Mouse (Mus musculus) ES-E14 (cell line): ENCODE measurements around the gene Slc4a3. TPM values are rescaled to one million over a fixed set of nuclear protein-coding genes. Genes with fewer than 3 reads are reported as not detected.

ENCODE experiments used
- DNase-seq: peaks from one replicate; pipeline ENCODE4 v3.0.0-alpha.2; 2013; ENCODE audit warnings: low read depth, low spot score
- H3K27ac ChIP-seq: 2 replicates; pipeline ENCODE4 v1.5.1; 2012; ENCODE audit warnings: low read depth, mild to moderate bottlenecking, low read length, moderate library complexity, mixed read lengths; ENCODE audit not compliant: poor library complexity, insufficient read depth, severe bottlenecking
- H3K36me3 ChIP-seq: 2 replicates; pipeline ENCODE4 v1.6.1; 2012; ENCODE audit warnings: mild to moderate bottlenecking, low read length, moderate library complexity, mixed read lengths; ENCODE audit not compliant: control insufficient read depth, poor library complexity, insufficient read depth, severe bottlenecking
- H3K4me1 ChIP-seq, 2 experiments: fragments of 150-350 bp in 1 of 2; sonication (generic) in 1 of 2; 2 replicates each; pipeline ENCODE4 v1.6.1; 2012; ENCODE audit warnings: low read length in 2 of 2, mild to moderate bottlenecking in 1 of 2, mixed read lengths in 1 of 2; ENCODE audit not compliant: control insufficient read depth in 2 of 2, insufficient read depth in 2 of 2, poor library complexity in 1 of 2
- H3K4me3 ChIP-seq, 2 experiments: fragments of 150-350 bp in 1 of 2; sonication (generic) in 1 of 2; 2 replicates each; pipeline ENCODE4 v1.5.1; 2012; ENCODE audit warnings: low read length in 2 of 2, low read depth in 1 of 2, mild to moderate bottlenecking in 1 of 2, mixed read lengths in 1 of 2; ENCODE audit not compliant: insufficient read depth in 1 of 2, poor library complexity in 1 of 2, severe bottlenecking in 1 of 2
- H3K9ac ChIP-seq: 2 replicates; pipeline ENCODE4 v1.6.1; 2012; ENCODE audit warnings: low read depth, mild to moderate bottlenecking, low read length, mixed read lengths; ENCODE audit not compliant: poor library complexity, insufficient read depth, severe bottlenecking
- H3K9me3 ChIP-seq: fragments of 150-350 bp; sonication (generic); 2 replicates; pipeline ENCODE4 v1.6.1; 2012; ENCODE audit warnings: low read depth, mild to moderate bottlenecking, low read length; ENCODE audit not compliant: control insufficient read depth, insufficient read depth
- CHD2 ChIP-seq: IDR thresholded peaks from 2 replicates; pipeline ENCODE4 v1.6.1; 2014; ENCODE audit warnings: mild to moderate bottlenecking, low read depth, low read length, inconsistent platforms
- HCFC1 ChIP-seq: IDR thresholded peaks from 2 replicates; pipeline ENCODE4 v1.6.1; 2012; ENCODE audit warnings: low read length, inconsistent platforms, borderline replicate concordance; ENCODE audit not compliant: insufficient read depth
- MAFK ChIP-seq: IDR thresholded peaks from 2 replicates; pipeline ENCODE4 v1.6.1; 2014; ENCODE audit warnings: mild to moderate bottlenecking, low read depth, low read length, inconsistent platforms; ENCODE audit not compliant: insufficient read depth
- ZC3H11A ChIP-seq: IDR thresholded peaks from 2 replicates; pipeline ENCODE4 v1.6.1; 2012; ENCODE audit warnings: low read depth, mild to moderate bottlenecking, inconsistent platforms, low read length, borderline replicate concordance
- ZNF384 ChIP-seq: IDR thresholded peaks from 2 replicates; pipeline ENCODE4 v1.6.1; 2012; ENCODE audit warnings: low read depth, low read length, inconsistent platforms
- in situ Hi-C, 2 experiments: fragments of 600-800 bp; cut with MboI; formaldehyde crosslinking; loops; one replicate each; pipeline ENCODE4 v1.15.1; 2025; ENCODE audit warnings: low sequenced_read_pairs in 2 of 2, inconsistent platforms in 1 of 2; ENCODE audit not compliant: unreplicated experiment in 2 of 2
- total RNA-seq: library from RNA; depleted of rRNA; stranded (reverse); fragments of 300-350 nt; gene quantifications from 2 replicates; pipeline ENCODE4 v1.2.3, GENCODE M21; 2012

Gene Slc4a3
- total RNA-seq, 1 experiment: 7.9 TPM

- H3K9ac ChIP-seq: peak overlapping the region; percentile 39; the same call in 1 of the 2 replicates
- TF ChIP-seq CHD2: no peak
- TF ChIP-seq HCFC1: no peak
- no peak for TF ChIP-seq ZNF384
- no peak for TF ChIP-seq MAFK
- TF ChIP-seq ZC3H11A: no peak
- in situ Hi-C loops: no loop called here
Measured at GRCm38 (mm10) chr1:75560206-75560913, 14.3 kb downstream of the Slc4a3 start.

GRCm38 (mm10) chr1:75561221-75561897 lies 15.3 kb downstream of the Slc4a3 start:
- Histone ChIP-seq H3K36me3 (no peaks in the 10 kb centered on the region), H3K4me1 (peaks cover 1 to 18% of the 10 kb centered on the region in 2 experiments; a peak in 1 of 4 replicates), H3K9ac (no peak overlapping the region), H3K27ac (no peak overlapping the region), H3K9me3 (no peaks in the 10 kb centered on the region), H3K4me3 (no peak overlapping the region)
- TF ChIP-seq ZNF384: no peak
- TF ChIP-seq HCFC1: no peak
- TF ChIP-seq MAFK: no peak
- in situ Hi-C loops: no loop called here
- no peak for DNase-seq

More at GRCm38 (mm10) chr1:75560206-75560913, 14.3 kb downstream of the Slc4a3 start:
- Histone ChIP-seq H3K9me3 (no peaks in the 10 kb centered on the region), H3K27ac (no peak overlapping the region), H3K36me3 (no peaks in the 10 kb centered on the region), H3K4me1 (peaks cover 1 to 18% of the 10 kb centered on the region in 2 experiments; a peak in 1 of 4 replicates), H3K4me3 (peak overlapping the region in 1 of 2 experiments; percentile 40; a peak in 1 of 4 replicates)
- DNase-seq: no peak

- no peak for TF ChIP-seq HCFC1
- no peak for TF ChIP-seq ZNF384
- TF ChIP-seq CHD2: no peak
- no peak for TF ChIP-seq ZC3H11A
- TF ChIP-seq MAFK: no peak
- in situ Hi-C loops: no loop called here
- DNase-seq: no peak
- no peak overlapping the region for H3K9ac ChIP-seq
- H3K9me3 ChIP-seq: no peaks in the 10 kb centered on the region
- H3K27ac ChIP-seq: no peak overlapping the region
- H3K36me3 ChIP-seq: no peaks in the 10 kb centered on the region
- no peak overlapping the region for H3K4me3 ChIP-seq
- H3K4me1 ChIP-seq: peaks cover 1 to 13% of the 10 kb centered on the region in 2 experiments; a peak in 1 of 4 replicates
Measured at GRCm38 (mm10) chr1:75561898-75562238, 15.8 kb downstream of the Slc4a3 start.

- Histone ChIP-seq H3K27ac (no peak overlapping the region), H3K4me1 (peaks cover 0 to 1% of the 10 kb centered on the region in 2 experiments; a peak in 1 of 4 replicates), H3K9me3 (no peaks in the 10 kb centered on the region), H3K36me3 (no peaks in the 10 kb centered on the region), H3K9ac (no peak overlapping the region), H3K4me3 (no peak overlapping the region)
- in situ Hi-C loops: no loop called here
- TF ChIP-seq ZNF384 (no peak), MAFK (no peak), HCFC1 (no peak)
- no peak for DNase-seq
Measured at GRCm38 (mm10) chr1:75564102-75564501, 18.0 kb downstream of the Slc4a3 start.
